Mouse (Mus musculus) spleen, postnatal 10 days (tissue): ENCODE measurements around the gene Gm3468.
A peak's percentile ranks its signal among the peaks of the same experiment; 100 is the strongest.
"Not testable (repeated sequence)": the region's sequence is repeated elsewhere in the genome, so short reads cannot be mapped to it uniquely, and the experiment has no call there.

Experiments
- DNase-seq, 2 experiments: peaks; one replicate each; pipeline ENCODE4 v3.0.0; 2021 to 2022; ENCODE audit warnings: low spot score in 2 of 2

Gm3468 gene

GRCm38 (mm10) chr14:6108272-6108925 lies at the start of gene Gm3468:
Gene Gm3468, minus strand, starts transcription at chr14:6108665.
- DNase-seq, result peak in 1 of 2 experiments; percentile 25

- DNase-seq, result not testable (repeated sequence)
Observed at GRCm38 (mm10) chr14:6125707-6126106, 17.2 kb upstream of the Gm3468 start, which contains the start of gene Gm3476. Gene Gm3476, minus strand, starts transcription at chr14:6125807.

DNA sequence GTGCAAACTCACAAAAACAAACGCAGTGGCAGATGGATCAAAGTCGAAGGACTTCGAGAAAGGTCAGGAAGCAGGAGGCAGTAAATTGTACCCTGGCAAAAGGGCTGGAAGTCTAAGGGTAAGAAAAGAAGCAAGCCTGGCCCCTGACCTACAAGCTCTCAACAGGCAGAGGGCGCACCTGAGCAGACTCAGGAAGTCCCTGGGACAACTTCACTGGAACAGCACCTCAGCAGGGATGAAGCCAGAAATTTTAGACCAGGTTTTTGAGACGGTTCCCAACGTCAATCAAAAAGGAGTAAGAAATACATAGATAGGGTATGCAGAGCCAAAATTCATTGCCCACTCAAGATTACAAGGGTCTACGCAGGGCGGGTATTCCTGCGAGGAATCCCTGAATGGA lies 965 bp downstream of the Gm3468 start:
- not testable (repeated sequence) for DNase-seq

DNA sequence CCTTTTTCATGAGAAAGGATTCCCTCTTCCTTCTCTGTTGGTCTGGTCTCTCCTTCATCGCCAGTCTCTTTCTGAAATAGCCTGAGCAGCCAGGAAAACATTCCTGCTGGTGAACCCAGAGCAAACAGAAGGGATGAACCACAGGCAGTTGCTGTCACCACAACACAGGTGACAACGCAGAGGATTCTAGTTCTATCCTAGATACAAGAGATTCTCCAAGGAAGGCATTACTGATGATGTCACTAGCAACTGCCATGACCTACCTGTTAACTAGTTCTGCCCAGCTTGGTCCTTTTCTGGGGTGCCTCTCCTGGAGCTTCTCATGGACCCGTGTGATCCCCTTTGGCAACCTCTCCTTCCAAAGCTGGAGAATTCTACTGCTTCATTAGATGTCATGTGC lies 14.6 kb downstream of the Gm3468 start, which contains the start of gene Gm8206:
Gene Gm8206 (minus strand): TSS at position 101 of the 400 bp plus-strand sequence.
- DNase-seq, result not testable (repeated sequence)

- not testable (repeated sequence) for DNase-seq
Observed at GRCm38 (mm10) chr14:6058167-6058566, 50.3 kb downstream of the Gm3468 start, which contains the start of gene Gm6337. Gene Gm6337, minus strand, starts transcription at chr14:6058267.
